Mouse (Mus musculus): ENCODE results near the gene Spata5. TPM values are rescaled to one million over a fixed set of nuclear protein-coding genes. Genes with fewer than 3 reads are reported as not detected.

Spata5 gene
- total and polyA plus RNA-seq, 3 experiments: 2.1 to 13.9 (median 12.4) TPM

DNA sequence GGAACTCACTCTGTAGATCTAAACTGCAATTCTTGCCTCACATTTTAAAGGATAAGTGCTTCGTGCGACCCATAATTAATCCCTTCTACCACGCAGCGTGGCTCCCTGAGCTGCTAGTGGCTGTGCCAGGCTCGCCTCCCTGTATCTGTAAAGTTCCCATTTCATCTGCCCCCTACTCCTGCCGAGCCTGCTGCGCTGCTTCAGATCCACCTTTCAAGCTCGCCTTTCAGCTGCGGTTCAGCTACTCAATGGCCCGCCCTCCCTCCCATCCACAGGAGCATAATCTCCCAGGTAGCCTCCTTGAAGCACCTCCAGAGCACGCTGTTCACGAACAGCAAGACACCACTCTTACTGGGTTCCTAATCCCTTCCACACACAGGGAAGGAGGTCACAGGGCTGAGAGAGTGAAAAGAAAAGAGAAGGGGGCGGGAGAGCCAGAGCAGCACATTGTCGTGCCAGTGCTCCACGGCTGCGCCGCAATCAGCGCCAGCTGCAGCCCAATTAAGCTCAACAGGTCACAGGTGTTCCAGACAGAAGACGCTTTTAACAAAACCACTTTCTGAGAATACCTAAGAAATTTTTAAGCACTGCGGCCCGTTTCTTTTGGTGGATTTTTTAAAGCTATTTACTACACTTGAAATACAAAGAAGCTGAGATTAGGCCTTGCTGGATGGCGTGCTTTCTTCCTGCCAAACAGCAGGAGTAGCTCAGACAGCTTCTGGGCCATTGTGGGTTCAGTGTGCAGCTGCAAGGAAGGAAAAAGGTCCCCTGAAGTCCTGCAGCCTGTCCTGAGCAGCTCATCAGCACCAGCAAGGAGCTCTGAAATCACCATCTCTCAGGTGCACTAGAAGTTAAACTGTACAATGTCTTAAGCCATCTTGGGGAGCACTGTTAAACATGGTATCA is 150.2 kb downstream of the Spata5 start:
- H3K79me2 ChIP-seq (replicated peaks; ENCODE audit: control insufficient read depth, insufficient read depth, low read length): no peaks in the 10 kb centered on the region
- no peak overlapping the region for H3K4me3 ChIP-seq
- intact Hi-C loops (cut with DNase I): no loop called here
- DNase-seq: no peak
- WGBS: 83% methylated on average over 22 of the region's 22 CpGs
- no peaks in the 10 kb centered on the region for H3K36me3 ChIP-seq (ENCODE audit: control insufficient read depth, insufficient read depth, low read length)
- H3K9ac ChIP-seq (ENCODE audit: low read depth, low read length): no peak overlapping the region
- H3K27me3 ChIP-seq (ENCODE audit: control insufficient read depth, insufficient read depth, low read length): no peaks in the 10 kb centered on the region
- no peak for TF ChIP-seq POLR2A (IDR thresholded peaks at IDR 0.05; ENCODE audit: insufficient read depth, low read depth, low read length)
- no peaks in the 10 kb centered on the region for H3K4me1 ChIP-seq (ENCODE audit: control insufficient read depth, insufficient read depth, low read length)
- H3K27ac ChIP-seq: no peak overlapping the region

DNA sequence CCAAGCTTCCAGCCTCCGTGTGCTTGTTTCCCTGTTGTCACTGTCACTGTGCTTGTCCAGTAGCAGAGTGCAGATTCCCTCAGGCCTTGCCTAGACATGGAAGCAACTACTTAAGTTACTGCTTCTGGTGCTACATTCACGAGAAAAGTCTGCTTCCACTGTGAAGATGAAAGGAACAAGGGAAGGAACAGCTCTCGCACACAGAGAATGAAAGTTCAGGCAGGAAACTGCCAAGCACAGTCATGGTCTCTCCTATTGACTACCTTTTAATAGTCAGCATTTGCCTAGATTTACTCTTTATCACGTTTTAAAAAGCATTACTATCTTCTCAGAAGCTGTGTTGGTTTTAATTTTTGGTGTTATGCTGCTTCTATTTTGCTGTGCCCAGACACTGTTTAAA is 151.9 kb downstream of the Spata5 start:
- Histone ChIP-seq H3K27ac (no peak overlapping the region), H3K4me1 (ENCODE audit: control insufficient read depth, insufficient read depth, low read length) (no peaks in the 10 kb centered on the region), H3K36me3 (ENCODE audit: control insufficient read depth, insufficient read depth, low read length) (no peaks in the 10 kb centered on the region), H3K27me3 (ENCODE audit: control insufficient read depth, insufficient read depth, low read length) (no peaks in the 10 kb centered on the region), H3K4me3 (no peak overlapping the region), H3K79me2 (replicated peaks; ENCODE audit: control insufficient read depth, insufficient read depth, low read length) (no peaks in the 10 kb centered on the region), H3K9ac (ENCODE audit: low read depth, low read length) (no peak overlapping the region)
- TF ChIP-seq EP300 (IDR thresholded peaks at IDR 0.05; ENCODE audit: insufficient read depth, low read depth, low read length) (no peak), CTCF (IDR thresholded peaks at IDR 0.05) (no peak), POLR2A (IDR thresholded peaks at IDR 0.05; ENCODE audit: insufficient read depth, low read depth, low read length) (no peak)
- no peak for DNase-seq
- intact Hi-C loops (cut with DNase I): no loop called here
- WGBS: 70% methylated on average over 4 of the region's 4 CpGs

DNA sequence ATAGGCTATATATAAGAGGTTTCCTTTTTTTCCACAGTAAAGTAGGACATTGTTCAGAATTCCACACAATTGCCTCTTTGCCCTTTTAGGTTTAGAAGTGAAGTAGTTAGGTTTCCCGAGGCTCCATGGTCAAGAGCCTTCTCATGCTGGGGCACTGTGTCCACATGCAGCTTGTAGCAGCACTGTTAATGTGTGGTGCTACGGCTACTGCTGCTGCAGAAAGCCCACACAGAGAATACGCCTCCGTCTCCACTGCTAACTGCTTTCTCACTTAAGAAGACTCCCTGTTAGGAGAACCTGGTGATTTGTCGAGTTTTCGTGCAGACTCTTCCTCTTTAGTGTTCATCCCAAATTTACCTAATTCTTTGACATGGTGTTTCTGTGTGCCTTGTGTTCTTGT is 152.4 kb downstream of the Spata5 start:
- Histone ChIP-seq H3K27me3 (ENCODE audit: control insufficient read depth, insufficient read depth, low read length) (no peaks in the 10 kb centered on the region), H3K4me3 (no peak overlapping the region), H3K79me2 (replicated peaks; ENCODE audit: control insufficient read depth, insufficient read depth, low read length) (no peaks in the 10 kb centered on the region), H3K36me3 (ENCODE audit: control insufficient read depth, insufficient read depth, low read length) (no peaks in the 10 kb centered on the region), H3K27ac (no peak overlapping the region), H3K9ac (ENCODE audit: low read depth, low read length) (no peak overlapping the region), H3K4me1 (ENCODE audit: control insufficient read depth, insufficient read depth, low read length) (no peaks in the 10 kb centered on the region)
- intact Hi-C loops (cut with DNase I): no loop called here
- no peak for TF ChIP-seq EP300 (IDR thresholded peaks at IDR 0.05; ENCODE audit: insufficient read depth, low read depth, low read length)
- TF ChIP-seq POLR2A (IDR thresholded peaks at IDR 0.05; ENCODE audit: insufficient read depth, low read depth, low read length): no peak
- no peak for TF ChIP-seq CTCF (IDR thresholded peaks at IDR 0.05)
- WGBS: 94% methylated on average over 6 of the region's 6 CpGs
- DNase-seq: no peak

DNA sequence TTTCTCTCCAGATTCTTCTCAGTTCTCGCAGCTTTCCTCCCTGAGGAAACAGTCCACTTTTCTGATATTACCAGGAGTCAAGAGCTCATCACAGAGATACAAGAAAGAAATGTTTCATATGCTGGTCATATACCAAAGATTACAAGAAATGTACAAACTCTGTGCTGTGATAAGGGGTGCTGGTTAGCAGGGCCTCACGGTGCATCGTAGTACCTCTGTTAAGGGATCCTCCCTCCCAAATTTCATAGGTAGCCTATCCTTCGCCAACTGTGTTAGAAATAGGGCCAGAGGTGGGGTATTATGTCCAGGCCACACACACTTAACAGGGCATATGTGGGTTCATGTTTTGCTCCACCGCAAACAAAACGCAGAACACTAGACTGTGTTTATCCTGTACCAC is 157.1 kb downstream of the Spata5 start:
- Histone ChIP-seq H3K4me1 (ENCODE audit: control insufficient read depth, insufficient read depth, low read length) (no peaks in the 10 kb centered on the region), H3K27me3 (ENCODE audit: control insufficient read depth, insufficient read depth, low read length) (no peaks in the 10 kb centered on the region), H3K36me3 (ENCODE audit: control insufficient read depth, insufficient read depth, low read length) (no peaks in the 10 kb centered on the region), H3K4me3 (no peak overlapping the region), H3K27ac (no peak overlapping the region), H3K9ac (ENCODE audit: low read depth, low read length) (no peak overlapping the region), H3K79me2 (replicated peaks; ENCODE audit: control insufficient read depth, insufficient read depth, low read length) (no peaks in the 10 kb centered on the region)
- intact Hi-C loops (cut with DNase I): no loop called here
- no peak for TF ChIP-seq EP300 (IDR thresholded peaks at IDR 0.05; ENCODE audit: insufficient read depth, low read depth, low read length)
- TF ChIP-seq CTCF (IDR thresholded peaks at IDR 0.05): no peak
- no peak for TF ChIP-seq POLR2A (IDR thresholded peaks at IDR 0.05; ENCODE audit: insufficient read depth, low read depth, low read length)
- no peak for DNase-seq
- whole genome bisulfite sequencing: 98% methylated on average over 6 of the region's 6 CpGs

DNA sequence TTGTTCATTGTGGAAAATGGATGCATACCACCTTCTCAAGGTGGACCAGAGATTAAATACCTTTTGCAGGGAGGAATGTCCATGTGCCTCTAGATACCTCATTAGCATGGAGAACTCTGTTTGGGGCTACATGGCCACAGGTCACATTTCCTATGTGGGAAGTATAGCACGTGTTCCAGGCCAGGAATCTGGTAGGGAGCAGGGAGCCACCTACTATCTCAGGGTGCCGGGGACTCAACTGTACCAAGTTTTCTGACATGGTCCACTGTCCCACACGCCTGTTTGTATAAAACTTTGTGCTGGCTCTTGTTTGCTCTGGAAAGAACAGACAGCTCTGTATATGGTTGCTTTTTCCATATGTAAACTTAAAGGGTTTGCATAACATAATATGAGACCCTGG is 158.0 kb downstream of the Spata5 start:
- Histone ChIP-seq H3K79me2 (replicated peaks; ENCODE audit: control insufficient read depth, insufficient read depth, low read length) (no peaks in the 10 kb centered on the region), H3K27me3 (ENCODE audit: control insufficient read depth, insufficient read depth, low read length) (no peaks in the 10 kb centered on the region), H3K9ac (ENCODE audit: low read depth, low read length) (no peak overlapping the region), H3K27ac (no peak overlapping the region), H3K4me3 (no peak overlapping the region), H3K36me3 (ENCODE audit: control insufficient read depth, insufficient read depth, low read length) (no peaks in the 10 kb centered on the region), H3K4me1 (ENCODE audit: control insufficient read depth, insufficient read depth, low read length) (no peaks in the 10 kb centered on the region)
- intact Hi-C loops (cut with DNase I): no loop called here
- 92% methylated on average over 3 of the region's 3 CpGs for WGBS
- no peak for DNase-seq
- TF ChIP-seq CTCF (IDR thresholded peaks at IDR 0.05) (no peak), POLR2A (IDR thresholded peaks at IDR 0.05; ENCODE audit: insufficient read depth, low read depth, low read length) (no peak), EP300 (IDR thresholded peaks at IDR 0.05; ENCODE audit: insufficient read depth, low read depth, low read length) (no peak)

DNA sequence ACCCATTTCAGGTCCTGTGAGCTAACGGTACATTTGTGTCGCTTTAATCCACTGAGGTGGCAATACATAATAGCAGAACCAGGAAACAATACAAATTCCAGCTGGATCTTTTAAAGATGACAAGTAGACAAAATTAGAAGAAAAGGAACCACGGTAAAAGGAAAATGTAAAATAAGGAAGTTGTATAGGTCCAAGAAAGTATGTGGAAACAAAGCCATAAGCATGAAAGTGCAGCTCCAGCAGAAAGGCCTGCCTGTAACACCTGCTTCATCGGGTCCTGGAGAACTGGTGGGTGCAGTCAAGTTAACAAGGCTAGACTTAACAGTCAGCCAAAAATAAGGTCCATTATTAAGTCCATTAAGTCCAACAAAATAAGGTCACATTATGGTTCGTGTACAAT is 164.9 kb downstream of the Spata5 start:
- intact Hi-C loops (cut with DNase I): no loop called here
- peaks cover 7% of the 10 kb centered on the region for H3K4me1 ChIP-seq (ENCODE audit: control insufficient read depth, insufficient read depth, low read length)
- H3K9ac ChIP-seq (ENCODE audit: low read depth, low read length): no peak overlapping the region
- H3K27ac ChIP-seq: no peak overlapping the region
- no peaks in the 10 kb centered on the region for H3K27me3 ChIP-seq (ENCODE audit: control insufficient read depth, insufficient read depth, low read length)
- peaks cover 4% of the 10 kb centered on the region; the same call in 1 of the 2 replicates for H3K36me3 ChIP-seq (ENCODE audit: control insufficient read depth, insufficient read depth, low read length)
- 69% methylated on average over 5 of the region's 5 CpGs for WGBS
- TF ChIP-seq POLR2A (IDR thresholded peaks at IDR 0.05; ENCODE audit: insufficient read depth, low read depth, low read length) (no peak), CTCF (IDR thresholded peaks at IDR 0.05) (no peak), EP300 (IDR thresholded peaks at IDR 0.05; ENCODE audit: insufficient read depth, low read depth, low read length) (no peak)
- no peaks in the 10 kb centered on the region for H3K79me2 ChIP-seq (replicated peaks; ENCODE audit: control insufficient read depth, insufficient read depth, low read length)
- DNase-seq: no peak
- no peak overlapping the region for H3K4me3 ChIP-seq
